Mouse (Mus musculus) CH12.LX (cell line): ENCODE results near the gene Bcl2l12. TPM values are rescaled to one million over a fixed set of nuclear protein-coding genes. Genes with fewer than 3 reads are reported as not detected.

ENCODE experiments used
- DNase-seq: peaks from one replicate; pipeline ENCODE4 v3.0.0-alpha.2; 2013; ENCODE audit errors: extremely low read depth
- H3K27ac ChIP-seq: 2 replicates; pipeline ENCODE4 v1.5.1; 2012; ENCODE audit warnings: low read depth, mild to moderate bottlenecking, control low read depth, moderate library complexity; ENCODE audit not compliant: insufficient read depth
- H3K27me3 ChIP-seq: replicated peaks from 2 replicates; pipeline ENCODE3; 2012; ENCODE audit warnings: inconsistent platforms
- H3K36me3 ChIP-seq, 2 experiments: replicated peaks in 1 of 2; 2 replicates each; pipeline versions ENCODE3 to v1.6.1; 2012; ENCODE audit warnings: inconsistent platforms in 1 of 2, low read length in 1 of 2, mild to moderate bottlenecking in 1 of 2, mixed read lengths in 1 of 2, moderate library complexity in 1 of 2; ENCODE audit not compliant: control insufficient read depth in 1 of 2, insufficient read depth in 1 of 2
- H3K4me1 ChIP-seq, 2 experiments: 2 replicates each; pipeline ENCODE4 v1.6.1; 2012; ENCODE audit warnings: inconsistent platforms in 1 of 2, moderate library complexity in 1 of 2; ENCODE audit not compliant: insufficient read depth in 2 of 2, control insufficient read depth in 1 of 2
- H3K4me2 ChIP-seq: 2 replicates; pipeline ENCODE4 v1.6.1; 2012; ENCODE audit warnings: low read depth, mild to moderate bottlenecking, control low read depth; ENCODE audit not compliant: poor library complexity, insufficient read depth, severe bottlenecking
- H3K4me3 ChIP-seq, 3 experiments: fragments of 150-350 bp in 1 of 3; sonication (generic) in 1 of 3; replicated peaks in 1 of 3; 2 replicates each; pipeline versions ENCODE3 to v1.5.1; 2011 to 2012; ENCODE audit warnings: low read depth in 2 of 3, low read length in 2 of 3, mild to moderate bottlenecking in 2 of 3, moderate library complexity in 2 of 3, control low read depth in 1 of 3, improper control_type of control experiment in 1 of 3, inconsistent platforms in 1 of 3, mixed read lengths in 1 of 3; ENCODE audit not compliant: poor library complexity in 1 of 3
- H3K79me2 ChIP-seq: replicated peaks from 2 replicates; pipeline ENCODE4 v1.6.1; 2012; ENCODE audit warnings: mild to moderate bottlenecking, moderate library complexity; ENCODE audit not compliant: control insufficient read depth, poor library complexity, insufficient read depth, severe bottlenecking; ENCODE audit errors: extremely low read depth
- H3K9ac ChIP-seq: 2 replicates; pipeline ENCODE4 v1.6.1; 2012; ENCODE audit warnings: low read depth, mild to moderate bottlenecking, control low read depth, moderate library complexity; ENCODE audit not compliant: insufficient read depth
- H3K9me3 ChIP-seq: replicated peaks from 2 replicates; pipeline ENCODE3; 2012; ENCODE audit warnings: low read length, inconsistent platforms, mixed read lengths
- BHLHE40 ChIP-seq: IDR thresholded peaks from 2 replicates; pipeline ENCODE4 v1.6.1; 2011; ENCODE audit warnings: mild to moderate bottlenecking, low read depth, low read length, improper control_type of control experiment
- CHD1 ChIP-seq: IDR thresholded peaks from 2 replicates; pipeline ENCODE4 v1.6.1; 2012; ENCODE audit warnings: low read depth, low read length, improper control_type of control experiment, inconsistent platforms
- CTCF ChIP-seq, 2 experiments: IDR thresholded peaks in 1 of 2; conservative IDR thresholded peaks in 1 of 2; 2 replicates each; pipeline ENCODE4 v1.5.1; 2011 to 2012; ENCODE audit warnings: low read depth in 2 of 2, low read length in 2 of 2, improper control_type of control experiment in 1 of 2, inconsistent platforms in 1 of 2, mild to moderate bottlenecking in 1 of 2, moderate library complexity in 1 of 2
- HCFC1 ChIP-seq: IDR thresholded peaks from 2 replicates; pipeline ENCODE4 v1.6.1; 2012; ENCODE audit warnings: low read depth, mild to moderate bottlenecking, inconsistent platforms, low read length, improper control_type of control experiment
- IRF4 ChIP-seq: IDR thresholded peaks from 2 replicates; pipeline ENCODE4 v1.6.1; 2014; ENCODE audit warnings: low read depth, mild to moderate bottlenecking, inconsistent platforms, low read length, improper control_type of control experiment
- JUN ChIP-seq: IDR thresholded peaks from 2 replicates; pipeline ENCODE4 v1.6.1; 2011; ENCODE audit warnings: low read depth, mild to moderate bottlenecking, low read length, improper control_type of control experiment, moderate library complexity; ENCODE audit not compliant: insufficient read depth
- KAT2A ChIP-seq: IDR thresholded peaks from 2 replicates; pipeline ENCODE4 v1.6.1; 2012; ENCODE audit warnings: low read length, improper control_type of control experiment, inconsistent platforms; ENCODE audit not compliant: insufficient replicate concordance
- MAFK ChIP-seq: IDR thresholded peaks from 2 replicates; pipeline ENCODE4 v1.6.1; 2011; ENCODE audit warnings: low read length, improper control_type of control experiment; ENCODE audit not compliant: insufficient replicate concordance
- MEF2A ChIP-seq: IDR thresholded peaks from 2 replicates; pipeline ENCODE4 v1.6.1; 2014; ENCODE audit warnings: low read depth, mild to moderate bottlenecking, inconsistent platforms, low read length, improper control_type of control experiment, borderline replicate concordance
- MYC ChIP-seq: IDR thresholded peaks from 2 replicates; pipeline ENCODE4 v1.6.1; 2011; ENCODE audit warnings: low read depth, mild to moderate bottlenecking, improper control_type of control experiment, low read length
- NELFE ChIP-seq: IDR thresholded peaks from 2 replicates; pipeline ENCODE4 v1.6.1; 2011; ENCODE audit warnings: low read depth, low read length, improper control_type of control experiment
- POLR2AphosphoS2 ChIP-seq: IDR thresholded peaks from 2 replicates; pipeline ENCODE4 v1.6.1; 2011; ENCODE audit warnings: low read depth, low read length, improper control_type of control experiment
- RAD21 ChIP-seq: IDR thresholded peaks from 2 replicates; pipeline ENCODE4 v1.6.1; 2011; ENCODE audit warnings: low read depth, mild to moderate bottlenecking, low read length, improper control_type of control experiment, moderate library complexity
- SMC3 ChIP-seq: IDR thresholded peaks from 2 replicates; pipeline ENCODE4 v1.6.1; 2011; ENCODE audit warnings: low read depth, low read length, improper control_type of control experiment
- TBP ChIP-seq: conservative IDR thresholded peaks from 2 replicates; pipeline ENCODE4 v1.6.1; 2011; ENCODE audit warnings: low read depth, low read length, improper control_type of control experiment
- USF2 ChIP-seq: conservative IDR thresholded peaks from 2 replicates; pipeline ENCODE4 v1.6.1; 2011; ENCODE audit warnings: low read depth, low read length, improper control_type of control experiment
- ZKSCAN1 ChIP-seq: IDR thresholded peaks from 2 replicates; pipeline ENCODE4 v1.6.1; 2012; ENCODE audit warnings: low read depth, inconsistent platforms, low read length, improper control_type of control experiment, borderline replicate concordance
- dilution Hi-C: fragments of 300-500 bp; cut with MboI; formaldehyde crosslinking; loops from 2 replicates; pipeline ENCODE4 v1.14.3; 2020; ENCODE audit warnings: low sequenced_read_pairs; ENCODE audit not compliant: extremely low pct_unique_long_range_greater_than_20kb, extremely low pct_ligation_motif_present
- in situ Hi-C: fragments of 300-500 bp; cut with MboI; formaldehyde crosslinking; loops from 3 replicates; pipeline ENCODE4 v1.14.3; 2019; ENCODE audit warnings: low sequenced_read_pairs, low pct_ligation_motif_present, low pct_unique_long_range_greater_than_20kb, mixed read lengths
- polyA plus RNA-seq: library from polyadenylated mRNA; unstranded; fragments of >175 nt; gene quantifications from 2 replicates; pipeline ENCODE4 v1.2.1, GENCODE M21; 2012; ENCODE audit warnings: low read depth; ENCODE audit not compliant: insufficient read length
- total RNA-seq, 2 experiments: library from RNA; depleted of rRNA; stranded (reverse); fragments of 300-350 nt in 1 of 2; fragments of >200 nt in 1 of 2; gene quantifications; 2 replicates each; pipeline ENCODE4 v1.2.3; 2012 to 2014

Bcl2l12 gene
- total and polyA plus RNA-seq, 3 experiments = 9.2 to 12.6 (median 11.8) TPM

DNA sequence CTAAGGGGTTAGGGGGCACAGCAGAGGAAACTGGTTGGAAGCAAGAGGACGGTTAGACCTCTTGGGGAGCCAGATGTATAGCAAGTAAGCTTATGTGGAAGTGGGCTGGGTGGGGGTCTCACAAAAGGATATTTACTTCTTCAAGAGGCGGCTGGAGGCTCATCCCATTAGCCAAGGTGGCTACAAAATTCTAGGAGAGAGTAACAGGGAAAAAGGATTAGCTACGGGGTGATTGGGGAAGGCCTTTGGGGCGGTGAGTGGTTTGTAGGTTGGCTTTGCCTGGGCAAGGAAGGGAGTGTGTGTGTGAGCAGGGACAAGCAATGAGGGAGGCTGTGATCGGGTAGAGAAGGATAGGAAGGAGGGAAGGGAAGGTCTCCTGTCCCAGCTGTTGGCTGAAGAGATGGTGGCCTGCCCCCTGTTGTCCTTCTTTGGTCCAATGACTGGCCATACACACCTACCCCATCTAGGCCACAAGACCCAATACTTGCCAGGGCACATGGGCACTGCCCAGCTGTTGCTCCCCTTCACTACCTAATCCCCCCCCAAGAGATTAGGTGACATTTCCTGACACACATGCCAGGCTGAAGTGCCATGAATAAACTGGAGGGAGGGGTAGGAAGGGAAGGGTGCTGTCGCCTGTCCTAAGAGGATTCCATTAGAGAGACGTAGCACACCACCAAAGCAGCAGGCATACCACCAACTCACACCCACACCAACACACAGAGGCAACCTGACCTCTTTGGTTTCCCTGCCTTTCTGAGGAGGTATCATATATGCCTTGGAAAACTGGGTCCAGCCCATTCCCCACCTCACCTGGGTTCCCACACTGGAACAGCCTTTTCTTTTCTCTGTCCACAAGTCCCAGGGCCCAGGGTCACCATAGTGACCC is 14.3 kb downstream of the Bcl2l12 start:
- H3K4me3 ChIP-seq = peak overlapping the region in 2 of 3 experiments; percentile 87 to 99
- H3K9me3 ChIP-seq = no peaks in the 10 kb centered on the region
- TF ChIP-seq KAT2A = no peak
- no peak for TF ChIP-seq NELFE
- TF ChIP-seq CHD1 = no peak
- no peak for TF ChIP-seq POLR2AphosphoS2
- no peak for TF ChIP-seq SMC3
- TF ChIP-seq JUN = no peak
- TF ChIP-seq, all 38 proteins: peak for 0
- Histone ChIP-seq H3K36me3 (peaks cover 32 to 58% of the 10 kb centered on the region in 2 experiments), H3K79me2 (peaks cover 54% of the 10 kb centered on the region), H3K4me2 (peak overlapping the region; percentile 60), H3K27me3 (no peaks in the 10 kb centered on the region), H3K4me1 (peaks cover 11 to 32% of the 10 kb centered on the region in 2 experiments), H3K9ac (peak overlapping the region; percentile 92; the same call in 1 of the 2 replicates), H3K27ac (peak overlapping the region; percentile 38)
- DNase-seq = no peak
- in situ Hi-C loops = no loop called here
- dilution Hi-C loops = no loop called here

DNA sequence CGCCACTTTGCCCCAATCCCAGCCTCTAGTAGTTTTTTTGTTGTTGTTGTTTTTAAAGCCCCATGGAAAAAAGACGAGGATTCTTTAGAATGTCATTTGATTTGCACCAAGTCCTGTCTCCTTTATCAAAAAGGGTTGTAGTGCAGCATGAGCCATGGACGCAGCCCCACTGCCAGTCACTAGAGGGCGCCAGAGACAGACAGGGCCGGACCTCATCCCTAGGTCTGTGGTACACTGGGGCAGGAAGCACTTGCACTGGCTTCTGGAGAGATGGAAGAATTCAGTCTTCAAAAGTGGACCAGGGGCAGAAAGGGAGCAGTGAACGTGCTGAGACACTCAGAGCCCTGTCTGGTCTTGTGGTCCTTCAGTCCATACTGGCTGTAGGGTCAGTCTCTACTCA is 15.4 kb downstream of the Bcl2l12 start:
- no peak overlapping the region for H3K4me3 ChIP-seq
- no peaks in the 10 kb centered on the region for H3K9me3 ChIP-seq
- H3K27ac ChIP-seq = no peak overlapping the region
- H3K9ac ChIP-seq = no peak overlapping the region
- H3K79me2 ChIP-seq = peaks cover 46% of the 10 kb centered on the region
- peaks cover 7 to 23% of the 10 kb centered on the region in 2 experiments for H3K4me1 ChIP-seq
- in situ Hi-C loops (no loop called here), dilution Hi-C loops (no loop called here)
- peak; percentile 82 for DNase-seq
- H3K36me3 ChIP-seq = peaks cover 41 to 66% of the 10 kb centered on the region in 2 experiments
- no peak overlapping the region for H3K4me2 ChIP-seq
- H3K27me3 ChIP-seq = no peaks in the 10 kb centered on the region
- TF ChIP-seq BHLHE40 (0 out of 2 replicates have a peak, but pooled peaks have one; percentile 7), CTCF (conservative IDR thresholded peaks at IDR 0.05 in 1 of 2, IDR thresholded peaks at IDR 0.05 in 1 of 2; ENCODE audit: low read depth in 2 of 2, low read length in 2 of 2) (peak; percentile 89 to 92), NELFE (0 out of 2 replicates have a peak, but pooled peaks have one; percentile 18), HCFC1 (no peak), MEF2A (0 out of 2 replicates have a peak, but pooled peaks have one; percentile 16), RAD21 (peak; percentile 70), JUN (no peak), ZKSCAN1 (no peak), MAFK (no peak), IRF4 (no peak), SMC3 (peak; percentile 63), USF2 (no peak), TBP (no peak), MYC (no peak)
